Mouse (Mus musculus): ENCODE data around the gene Arrdc1.

Gene Arrdc1

Small RNAs within 50 kb of the gene (microRNA-seq; reads per million reads assigned to microRNA genes)
- gene Gm22875 = 0 reads per million in 2 experiments
